Mouse (Mus musculus): ENCODE results near the gene Irx3.

Gene Irx3

GRCm38 (mm10) chr8:91801839-91802238 lies at the start of gene Irx3:
TSS of gene Irx3 (minus strand) at chr8:91802067.
- in situ Hi-C loops (cut with MboI), result no loop called here

DNA sequence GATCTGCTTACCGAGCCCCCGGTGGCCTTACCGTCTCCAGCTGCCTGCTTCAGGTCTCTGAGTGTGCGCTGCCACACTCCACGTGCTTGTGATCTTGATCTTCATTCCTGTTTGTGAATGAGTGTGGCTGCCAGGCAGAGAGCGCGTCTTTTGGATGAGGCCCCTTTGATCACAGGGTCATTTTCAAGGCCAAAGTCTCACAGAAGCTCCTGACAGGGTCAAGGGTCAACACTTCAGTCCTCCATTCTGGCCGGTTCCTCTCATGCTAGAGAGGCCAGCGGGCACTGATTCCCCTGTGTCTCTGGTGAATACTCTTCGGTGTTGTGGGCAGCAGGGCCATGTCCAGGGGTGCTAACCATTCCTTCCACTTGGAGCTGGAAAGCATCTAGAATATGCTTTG lies 49.5 kb upstream of the Irx3 start:
- in situ Hi-C loops (cut with MboI), result no loop called here

DNA sequence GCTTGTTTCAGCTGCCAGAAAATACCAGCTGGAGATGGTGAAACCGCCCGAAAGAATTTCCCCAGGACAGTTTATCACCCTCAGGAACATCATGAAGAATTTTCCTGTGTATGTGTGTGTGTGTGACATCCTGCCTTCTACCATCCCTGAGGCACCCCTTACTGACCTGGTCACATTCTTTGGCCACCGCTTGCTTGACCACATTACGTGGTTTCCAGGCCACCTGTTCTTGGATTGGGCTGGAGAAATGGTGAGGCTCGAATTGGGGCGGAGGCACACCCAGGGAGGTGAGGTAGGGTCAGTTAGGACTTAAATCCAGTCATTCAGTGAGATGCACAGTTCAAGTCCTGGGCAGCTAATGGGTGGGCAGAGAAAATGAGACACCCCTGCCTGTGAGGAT lies 48.1 kb upstream of the Irx3 start:
- in situ Hi-C loops (cut with MboI), result no loop called here

- in situ Hi-C loops (cut with MboI), result no loop called here
Measured at GRCm38 (mm10) chr8:91849529-91849928, 47.7 kb upstream of the Irx3 start.

GRCm38 (mm10) chr8:91845641-91846040 lies 43.8 kb upstream of the Irx3 start:
- in situ Hi-C loops (cut with MboI), result no loop called here

GRCm38 (mm10) chr8:91837131-91837530 lies 35.3 kb upstream of the Irx3 start:
- in situ Hi-C loops (cut with MboI), result no loop called here

DNA sequence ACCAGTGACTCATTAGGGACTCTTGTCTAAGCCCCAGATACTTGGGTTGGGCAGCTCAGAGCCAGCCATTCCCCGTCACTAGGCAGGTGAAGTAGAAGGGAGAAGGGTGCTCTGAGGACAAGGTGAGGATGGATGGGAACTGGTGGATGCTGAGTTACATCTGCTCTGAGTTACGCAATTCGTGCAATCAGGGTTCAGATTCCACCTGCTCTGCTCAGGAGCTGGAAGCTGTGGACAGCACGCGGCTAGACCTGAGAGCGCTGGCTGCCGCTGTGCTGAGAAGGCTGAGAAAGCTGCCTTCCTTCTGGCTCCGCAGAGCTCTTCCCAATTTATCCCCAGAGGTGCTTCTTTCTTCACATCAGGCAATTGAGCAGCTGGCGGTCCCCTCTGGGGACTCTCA lies 34.8 kb upstream of the Irx3 start:
- in situ Hi-C loops (cut with MboI), result no loop called here

DNA sequence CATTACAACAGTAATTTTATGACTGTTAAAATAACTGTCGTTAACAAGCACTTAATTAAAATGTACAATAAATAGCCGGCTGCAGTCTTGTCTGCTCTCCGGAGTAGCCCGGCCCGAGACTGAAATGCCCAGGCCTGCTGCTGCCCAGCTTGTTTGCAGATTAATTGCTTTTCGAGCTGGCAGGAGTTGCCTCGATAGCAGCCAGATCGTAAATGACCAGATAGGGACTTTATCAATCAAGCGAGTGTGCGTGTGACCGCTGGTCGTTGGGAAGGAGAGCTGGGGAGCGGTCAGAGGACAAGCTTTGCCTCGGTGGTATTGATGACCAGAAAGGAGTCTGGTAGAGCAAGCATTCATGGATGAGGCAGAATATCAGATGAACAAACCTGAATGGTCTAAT lies 25.8 kb upstream of the Irx3 start:
- in situ Hi-C loops (cut with MboI), result no loop called here

DNA sequence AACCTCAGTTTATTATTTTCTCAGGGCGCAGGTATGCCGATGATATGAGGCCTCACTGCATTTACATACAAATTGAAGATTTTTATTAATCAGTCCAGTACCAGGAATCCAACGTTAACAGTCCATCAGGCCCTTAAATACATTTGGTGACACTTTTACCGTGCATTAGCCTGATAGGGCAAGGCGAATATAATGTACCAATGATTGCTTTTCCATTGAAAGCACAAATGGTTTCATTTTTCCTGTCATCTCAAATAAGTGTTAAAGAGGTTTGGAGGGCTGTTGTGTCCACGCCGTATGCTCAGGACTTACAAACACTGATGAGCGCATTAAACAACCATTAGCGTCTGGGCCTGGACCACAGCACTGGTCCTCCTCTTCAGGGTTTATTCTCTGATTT lies 25.3 kb upstream of the Irx3 start:
- in situ Hi-C loops (cut with MboI), result no loop called here

DNA sequence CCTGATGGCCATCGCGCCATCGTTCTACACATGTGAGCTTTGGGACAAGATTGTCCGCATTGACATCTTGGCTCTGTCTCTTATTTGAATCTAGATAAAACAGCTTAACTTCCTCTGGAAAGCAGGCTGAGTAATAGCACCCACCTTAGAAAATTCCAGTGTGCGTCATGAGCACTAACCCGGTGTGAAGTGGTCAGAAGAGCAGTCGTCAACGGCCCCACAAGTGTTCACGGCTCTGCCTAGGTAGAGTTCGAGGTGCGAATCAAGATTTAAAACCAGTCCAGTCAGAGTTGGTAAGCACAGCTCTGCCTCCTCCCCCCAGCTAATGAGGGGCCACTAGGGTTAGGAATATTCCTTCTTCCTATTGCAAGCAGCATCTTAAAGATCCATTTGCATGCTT lies 21.5 kb upstream of the Irx3 start:
- in situ Hi-C loops (cut with MboI), result no loop called here

DNA sequence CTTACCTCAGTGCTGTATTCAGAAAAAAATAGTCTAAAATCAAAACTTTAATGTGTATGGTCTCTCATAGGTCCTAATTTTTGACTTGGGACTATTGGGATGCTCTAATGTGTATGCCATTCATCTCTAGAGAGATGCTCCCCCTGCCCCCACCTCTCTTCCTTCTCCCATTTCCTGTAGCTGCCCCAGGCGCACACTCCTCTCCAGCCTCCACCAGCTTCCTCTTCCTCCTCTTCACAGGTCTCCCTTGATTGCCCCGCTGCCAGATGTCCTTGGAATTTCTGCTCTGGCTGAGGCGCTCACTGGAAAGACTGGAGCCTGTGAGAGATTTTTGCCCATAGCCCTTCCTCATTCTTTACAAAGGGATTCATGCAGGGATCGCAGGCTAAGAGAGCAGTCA lies 20.9 kb upstream of the Irx3 start:
- in situ Hi-C loops (cut with MboI), result no loop called here

- in situ Hi-C loops (cut with MboI), result no loop called here
Measured at GRCm38 (mm10) chr8:91821976-91822375, 20.1 kb upstream of the Irx3 start.

DNA sequence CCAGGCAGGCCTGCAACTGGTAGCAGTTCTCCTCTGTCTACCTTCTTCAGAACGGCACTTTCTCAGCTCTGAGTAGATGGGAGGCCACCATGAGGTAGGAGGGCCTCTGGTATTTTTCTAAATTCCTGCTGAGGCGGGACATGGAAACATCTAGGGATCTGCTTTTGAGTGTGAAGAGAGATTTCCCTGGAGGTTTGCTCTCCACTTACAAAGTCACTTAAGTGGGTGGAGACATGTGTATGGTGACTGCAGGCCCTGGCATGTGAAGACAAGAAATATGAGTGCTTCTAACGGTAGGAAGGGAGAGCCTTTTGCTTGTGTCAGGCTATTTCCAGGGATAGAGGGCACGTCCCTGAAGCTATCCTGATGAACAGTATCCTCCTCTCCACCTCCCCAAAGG lies 17.9 kb upstream of the Irx3 start:
- in situ Hi-C loops (cut with MboI), result no loop called here

GRCm38 (mm10) chr8:91818784-91819183 lies 16.9 kb upstream of the Irx3 start:
- in situ Hi-C loops (cut with MboI), result no loop called here

DNA sequence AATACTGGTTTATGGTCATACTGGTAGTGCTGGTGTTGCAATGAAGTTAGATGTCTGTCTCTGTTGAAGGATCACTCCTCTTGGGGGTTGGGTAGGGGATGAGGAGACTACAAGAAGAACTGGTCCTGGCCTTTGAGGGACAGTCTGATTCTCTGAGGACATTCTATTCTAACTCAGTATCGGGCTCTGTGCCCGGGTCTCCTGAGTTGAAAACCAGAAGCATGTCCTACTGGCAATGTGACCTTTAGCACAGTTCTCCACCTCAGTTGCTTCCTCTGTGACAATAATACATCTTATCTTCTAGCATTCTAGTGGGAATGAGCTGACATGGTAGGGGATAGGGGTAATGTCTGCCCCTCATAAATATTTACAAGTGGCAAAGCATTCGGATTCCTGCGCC lies 12.2 kb upstream of the Irx3 start:
- in situ Hi-C loops (cut with MboI), result no loop called here

DNA sequence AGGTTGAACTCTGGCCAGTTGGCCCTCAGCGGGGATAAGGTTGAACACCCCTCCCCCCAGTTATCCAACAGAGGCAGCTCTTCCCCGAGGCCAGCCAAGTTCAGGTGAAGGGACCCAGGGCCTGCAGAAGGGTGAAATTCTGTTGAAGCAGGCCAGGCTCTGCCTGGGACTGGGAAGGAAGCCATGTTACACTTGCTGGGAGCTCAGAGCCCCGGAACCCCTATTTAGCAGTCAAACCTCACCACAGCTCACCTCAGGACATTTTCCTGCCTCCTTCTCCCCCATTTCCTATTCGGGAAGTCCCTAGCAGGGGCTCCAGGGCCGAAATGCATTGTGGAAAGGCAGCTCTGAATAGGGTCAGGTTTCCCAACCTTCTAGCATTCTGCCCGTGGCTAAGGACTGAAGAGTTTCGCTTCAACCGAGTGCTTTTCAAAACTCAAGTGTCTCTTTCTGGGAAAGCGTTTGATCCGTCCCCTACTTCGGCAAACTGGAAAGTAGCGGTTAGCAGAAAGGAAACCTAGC lies 4.9 kb upstream of the Irx3 start:
- in situ Hi-C loops (cut with MboI), result no loop called here

DNA sequence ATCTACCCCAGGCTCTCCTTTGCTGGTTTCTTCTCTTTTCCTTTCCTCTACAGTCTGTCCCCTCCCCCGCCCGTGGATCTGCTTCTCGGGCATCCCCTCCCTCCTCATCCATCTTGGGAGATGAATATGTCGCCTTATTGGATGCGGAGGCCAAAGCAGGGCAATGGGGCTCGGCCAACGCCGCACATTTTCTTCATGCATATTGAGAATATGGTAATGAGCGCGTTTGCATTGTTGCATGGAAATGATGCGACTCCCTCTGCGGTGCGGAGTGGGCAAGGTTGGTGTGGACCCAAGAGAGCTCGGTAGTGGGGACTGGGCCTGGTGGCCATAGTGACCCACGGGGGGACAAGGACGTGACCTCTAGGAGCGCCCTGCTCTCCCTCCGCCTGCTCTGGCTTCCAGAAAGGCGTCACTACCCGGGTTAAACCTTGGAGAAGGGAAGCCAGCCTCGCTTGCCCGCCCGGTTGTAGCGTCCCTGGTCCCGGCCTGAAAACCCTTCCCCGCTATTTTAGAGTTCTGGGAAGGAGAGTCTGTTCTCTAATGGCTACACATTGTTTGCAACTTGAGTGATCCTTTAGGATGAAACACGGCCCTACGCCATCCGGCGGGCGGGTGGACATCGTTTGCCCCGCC lies 4.3 kb upstream of the Irx3 start:
- in situ Hi-C loops (cut with MboI), result no loop called here

DNA sequence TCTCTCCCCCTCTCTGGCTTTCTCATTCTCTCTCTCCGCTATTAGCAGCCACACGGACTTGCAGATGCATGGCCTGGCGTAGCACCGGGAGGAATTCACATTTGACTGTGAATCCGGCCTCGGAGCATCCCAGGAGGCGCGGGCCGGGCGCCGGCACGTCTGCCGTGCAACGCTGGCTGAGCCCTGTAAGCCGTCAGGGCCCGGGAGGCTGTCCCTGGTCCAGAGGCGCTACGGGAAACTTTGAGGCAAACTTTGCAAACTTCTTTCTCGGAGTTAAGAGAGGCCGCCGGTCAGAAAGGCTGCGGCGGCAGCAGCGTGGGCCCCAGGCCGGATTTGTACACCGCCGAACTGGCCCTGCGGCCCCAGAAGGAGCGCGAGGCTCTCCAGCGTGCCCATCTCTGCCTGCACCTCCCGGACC lies 3.4 kb upstream of the Irx3 start:
- in situ Hi-C loops (cut with MboI), result no loop called here

DNA sequence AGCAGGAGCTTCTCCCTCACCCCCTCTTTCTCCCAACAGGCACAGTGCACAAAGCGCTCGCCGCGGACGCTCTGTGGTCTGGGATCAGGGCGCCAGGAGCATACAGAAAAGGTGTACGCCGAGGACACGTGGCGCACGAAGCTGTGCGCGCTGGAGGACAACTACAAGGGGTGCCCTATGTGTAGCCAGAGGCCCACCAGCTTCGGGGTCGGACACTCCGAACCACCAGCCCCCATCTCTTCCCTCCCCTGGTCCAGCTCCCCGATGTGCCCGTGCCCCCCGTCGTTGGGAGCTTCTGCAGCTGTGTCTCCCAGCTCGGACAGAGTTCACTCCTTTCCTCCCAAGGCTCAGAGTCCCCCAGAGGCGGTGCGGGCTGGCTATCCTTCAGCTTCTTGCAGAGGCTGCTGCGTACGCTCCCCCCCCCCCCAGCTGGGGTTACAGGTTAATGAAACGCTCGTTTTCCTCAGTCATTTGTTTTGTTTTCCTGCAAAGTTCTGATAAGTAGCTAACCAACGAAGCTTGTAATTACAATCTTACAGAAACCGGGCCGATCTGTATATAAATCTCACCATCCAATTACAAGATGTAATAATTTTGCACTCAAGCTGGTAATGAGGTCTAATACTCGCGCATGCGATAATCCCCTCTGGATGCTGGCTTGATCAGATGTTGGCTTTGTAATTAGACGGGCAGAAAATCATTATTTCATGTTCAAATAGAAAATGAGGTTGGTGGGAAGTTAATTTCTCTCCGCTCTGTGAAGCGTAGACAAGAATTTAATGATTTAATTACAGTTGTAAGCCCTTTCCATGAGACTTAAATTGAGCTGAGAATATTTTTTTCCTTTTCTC lies 2.8 kb upstream of the Irx3 start:
- in situ Hi-C loops (cut with MboI), result no loop called here

DNA sequence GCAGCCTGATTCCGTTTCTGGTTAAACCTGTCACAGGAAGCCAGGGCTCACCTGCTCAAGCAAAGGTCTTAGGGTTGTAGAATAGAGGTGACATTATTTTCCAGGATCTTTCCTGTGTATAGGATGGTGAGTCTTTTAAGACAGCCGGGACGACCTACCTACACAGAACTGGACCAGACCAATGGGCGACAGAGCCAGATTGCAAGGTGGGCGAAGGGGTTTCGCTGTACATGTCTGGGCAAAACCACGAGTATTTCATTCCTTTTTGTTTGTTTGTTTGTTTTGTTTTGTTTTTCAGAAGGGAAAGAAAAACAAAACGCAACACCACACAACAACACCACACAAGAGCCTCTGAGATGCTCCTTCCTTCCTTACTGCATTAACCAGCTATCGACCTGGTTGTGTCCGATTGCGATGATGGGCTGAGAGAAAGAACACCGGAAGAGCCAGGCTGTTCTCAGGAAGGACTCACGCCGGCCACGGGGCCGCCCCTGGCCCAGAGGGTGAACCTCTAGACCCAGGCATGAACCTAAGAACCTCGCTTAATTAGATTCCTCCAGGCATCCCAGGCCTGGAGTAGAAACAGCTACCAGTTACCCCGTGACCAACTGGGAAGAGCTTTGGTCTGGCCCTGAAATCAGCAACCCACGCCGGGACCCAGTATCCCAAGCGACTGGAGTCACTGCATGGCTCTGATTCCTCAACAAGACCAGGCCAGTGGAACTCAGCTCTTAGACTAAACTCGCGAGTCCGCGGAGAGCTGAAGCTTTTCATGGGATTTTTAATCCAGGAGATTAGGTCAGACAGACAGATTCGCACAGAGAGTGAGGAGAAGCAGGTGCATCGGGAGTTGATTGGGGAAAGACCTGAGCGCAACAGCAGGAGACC lies 1.9 kb upstream of the Irx3 start:
- in situ Hi-C loops (cut with MboI), result no loop called here

DNA sequence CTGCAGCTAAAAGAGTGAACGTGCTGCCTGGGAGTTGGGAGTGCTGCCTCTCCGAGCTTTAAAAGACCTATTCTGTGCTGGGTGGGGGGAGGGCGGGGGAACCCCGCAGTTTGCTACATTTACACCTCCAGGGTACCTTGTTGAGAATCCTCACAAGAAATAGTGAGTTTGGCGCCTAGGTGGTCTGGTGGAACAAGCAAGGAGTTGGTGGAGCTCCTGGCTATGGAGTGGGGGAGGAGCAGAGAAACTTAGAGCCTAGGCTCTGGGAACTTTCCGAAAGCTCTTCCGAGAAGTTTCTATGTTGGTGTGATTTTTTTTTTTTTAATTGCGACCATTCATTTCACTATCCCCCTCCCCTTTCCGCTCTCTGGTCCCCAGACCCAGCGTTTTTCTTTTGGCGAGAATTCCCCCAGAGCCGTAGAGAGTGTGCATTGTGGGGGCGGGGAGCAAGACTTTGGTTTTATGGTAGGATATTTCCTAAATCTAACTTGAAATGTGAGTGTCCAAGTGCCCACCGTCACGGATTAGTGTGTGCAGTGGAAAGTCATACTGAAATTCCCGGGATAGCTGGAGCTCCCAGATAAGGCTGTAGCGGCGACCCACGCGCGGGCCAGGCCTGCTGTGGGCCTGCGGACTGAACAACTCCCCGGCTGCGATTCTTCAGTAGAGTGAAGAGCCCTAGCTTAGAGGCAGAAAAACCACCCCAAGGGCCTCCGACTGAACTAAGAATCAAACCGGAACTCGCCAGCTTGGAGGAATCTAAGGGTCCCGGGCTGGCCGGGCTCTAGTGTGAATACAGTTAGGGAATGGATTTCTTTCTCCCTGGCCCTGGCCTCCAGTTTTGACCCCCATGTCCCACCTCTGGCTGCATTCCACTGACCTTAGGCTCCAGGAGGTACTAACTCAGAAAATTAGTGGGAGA lies 795 bp upstream of the Irx3 start:
- in situ Hi-C loops (cut with MboI), result no loop called here

All from mature B cell (primary cell).